Mouse (Mus musculus): ENCODE results near the gene Serpina7. TPM values are rescaled to one million over a fixed set of nuclear protein-coding genes. Genes with fewer than 3 reads are reported as not detected.

Serpina7 gene
- polyA plus RNA-seq, 1 experiment from 2014 or later = not detected

Other genes with a start within 250 kb of the Serpina7 start
- 3.9 and 5.4 TPM in 2 replicates for gene Nrk, start 170.8 kb downstream of the Serpina7 start, polyA plus RNA-seq (2015; fragmentation: Nextera tagmentation; extraction: Ambion mirVana)
- not detected in 2 replicates for gene 4930513O06Rik, start 1.0 kb upstream of the Serpina7 start, polyA plus RNA-seq (2015; fragmentation: Nextera tagmentation; extraction: Ambion mirVana)
- not detected in 2 replicates for gene 4933428M09Rik, start 94.0 kb upstream of the Serpina7 start, polyA plus RNA-seq (2015; fragmentation: Nextera tagmentation; extraction: Ambion mirVana)
- gene Mum1l1, start 124.8 kb upstream of the Serpina7 start, polyA plus RNA-seq (2015; fragmentation: Nextera tagmentation; extraction: Ambion mirVana) = 12.5 and 13.6 TPM in 2 replicates
- gene Trap1a, start 248.4 kb upstream of the Serpina7 start, polyA plus RNA-seq (2015; fragmentation: Nextera tagmentation; extraction: Ambion mirVana) = not detected in 2 replicates